Mouse (Mus musculus) liver, embryonic 13.5 days (tissue): ENCODE results near the gene Tarsl2. TPM values are rescaled to one million over a fixed set of nuclear protein-coding genes. Genes with fewer than 3 reads are reported as not detected.

Source experiments
- ATAC-seq: fragments of 200-750 bp; cut with Nextera tagmentation; 2 replicates; pipeline ENCODE4 v1.8.0; 2017; ENCODE audit warnings: low read depth, mild to moderate bottlenecking, moderate number of reproducible peaks, moderate library complexity
- DNase-seq: peaks from one replicate; pipeline ENCODE4 v3.0.0; 2022
- H3K27ac ChIP-seq: fragments of 300-500 bp; sonication (generic); 2 replicates; pipeline ENCODE4 v1.5.1; 2015; ENCODE audit warnings: moderate library complexity, mild to moderate bottlenecking, inconsistent platforms
- H3K27me3 ChIP-seq: fragments of 300-500 bp; sonication (generic); 2 replicates; pipeline ENCODE4 v1.6.1; 2015; ENCODE audit warnings: mild to moderate bottlenecking, inconsistent platforms
- H3K36me3 ChIP-seq: fragments of 300-500 bp; sonication (generic); 2 replicates; pipeline ENCODE4 v1.6.1; 2015; ENCODE audit warnings: mild to moderate bottlenecking, inconsistent platforms
- H3K4me1 ChIP-seq: fragments of 300-500 bp; sonication (generic); replicated peaks from 2 replicates; pipeline ENCODE4 v1.6.1; 2015; ENCODE audit warnings: inconsistent platforms
- H3K4me2 ChIP-seq: fragments of 300-500 bp; sonication (generic); 2 replicates; pipeline ENCODE4 v1.6.1; 2015; ENCODE audit warnings: inconsistent platforms, mild to moderate bottlenecking, moderate library complexity
- H3K4me3 ChIP-seq: fragments of 300-500 bp; sonication (generic); replicated peaks from 2 replicates; pipeline ENCODE4 v1.5.1; 2015; ENCODE audit warnings: mild to moderate bottlenecking, inconsistent platforms
- H3K9ac ChIP-seq: fragments of 300-500 bp; sonication (generic); 2 replicates; pipeline ENCODE4 v1.6.1; 2015; ENCODE audit warnings: mild to moderate bottlenecking, inconsistent platforms
- H3K9me3 ChIP-seq: fragments of 300-500 bp; sonication (generic); replicated peaks from 2 replicates; pipeline ENCODE4 v1.6.1; 2016; ENCODE audit warnings: inconsistent platforms
- WGBS: fragments of 180-500 bp; shearing (Covaris S2); methylation state at CpG from one replicate; pipeline ENCODE4 v1.1.7; 2015; ENCODE audit not compliant: insufficient replicate concordance; 5-methylcytosine and 5-hydroxymethylcytosine counted together
- polyA plus RNA-seq: library from polyadenylated mRNA; unstranded; fragments of >200 nt; fragmentation: Nextera tagmentation; extraction: Ambion mirVana; gene quantifications from 2 replicates; pipeline ENCODE4 v1.2.1, GENCODE M21; 2015

The Tarsl2 gene
- polyA plus RNA-seq, 1 experiment from 2014 or later: 18.4 TPM

GRCm38 (mm10) chr7:65692883-65693282, 48.2 kb downstream of the Tarsl2 start:
- Histone ChIP-seq H3K4me1 (peaks cover 22% of the 10 kb centered on the region), H3K9ac (peak overlapping the region; percentile 84), H3K27me3 (no peaks in the 10 kb centered on the region), H3K27ac (0 out of 2 replicates have a peak overlapping the region, but pooled peaks have one; percentile 31), H3K36me3 (peaks cover 62% of the 10 kb centered on the region), H3K4me3 (peak overlapping the region; percentile 80), H3K9me3 (no peaks in the 10 kb centered on the region), H3K4me2 (peak overlapping the region; percentile 81)
- 5% methylated on average over 10 of the region's 10 CpGs for WGBS
- DNase-seq (no peak), ATAC-seq (peak; percentile 18)

GRCm38 (mm10) chr7:65693301-65693821, 48.7 kb downstream of the Tarsl2 start:
- H3K4me2 ChIP-seq: peak overlapping the region; percentile 81
- H3K36me3 ChIP-seq: peaks cover 62% of the 10 kb centered on the region
- H3K9me3 ChIP-seq: no peaks in the 10 kb centered on the region
- WGBS: under 1% methylated on average over 52 of the region's 52 CpGs
- ATAC-seq (peak; percentile 91), DNase-seq (peak; percentile 79)
- peak overlapping the region; percentile 66 for H3K27ac ChIP-seq
- peak overlapping the region; percentile 84 for H3K9ac ChIP-seq
- no peaks in the 10 kb centered on the region for H3K27me3 ChIP-seq
- peak overlapping the region; percentile 80 for H3K4me3 ChIP-seq
- H3K4me1 ChIP-seq: peaks cover 22% of the 10 kb centered on the region

- WGBS: 52% methylated on average over 2 of the region's 2 CpGs
Measured at GRCm38 (mm10) chr7:65696450-65696849, 51.8 kb downstream of the Tarsl2 start.

GRCm38 (mm10) chr7:65702076-65702475, 57.4 kb downstream of the Tarsl2 start:
- peaks cover 51% of the 10 kb centered on the region for H3K36me3 ChIP-seq

More at GRCm38 (mm10) chr7:65696450-65696849, 51.8 kb downstream of the Tarsl2 start:
- H3K27ac ChIP-seq: no peak overlapping the region
- H3K9me3 ChIP-seq: no peaks in the 10 kb centered on the region
- DNase-seq (no peak), ATAC-seq (no peak)
- peaks cover 22% of the 10 kb centered on the region for H3K4me1 ChIP-seq
- no peak overlapping the region for H3K9ac ChIP-seq
- H3K4me3 ChIP-seq: no peak overlapping the region
- no peak overlapping the region for H3K4me2 ChIP-seq
- no peaks in the 10 kb centered on the region for H3K27me3 ChIP-seq
- H3K36me3 ChIP-seq: peaks cover 60% of the 10 kb centered on the region

GRCm38 (mm10) chr7:65704818-65705242, 60.1 kb downstream of the Tarsl2 start:
- Histone ChIP-seq H3K9me3 (no peaks in the 10 kb centered on the region), H3K4me1 (peaks cover 6% of the 10 kb centered on the region; the same call in 1 of the 2 replicates), H3K36me3 (peaks cover 28% of the 10 kb centered on the region), H3K27ac (no peak overlapping the region), H3K9ac (peak overlapping the region; percentile 47; the same call in 1 of the 2 replicates), H3K4me3 (peak overlapping the region; percentile 40), H3K4me2 (peak overlapping the region; percentile 57), H3K27me3 (no peaks in the 10 kb centered on the region)
- DNase-seq: peak; percentile 55
- WGBS: 2% methylated on average over 10 of the region's 10 CpGs
- ATAC-seq: peak; percentile 45; the same call in 1 of the 2 replicates

More at GRCm38 (mm10) chr7:65702076-65702475, 57.4 kb downstream of the Tarsl2 start:
- ATAC-seq (no peak), DNase-seq (no peak)
- no peaks in the 10 kb centered on the region for H3K27me3 ChIP-seq
- no peak overlapping the region for H3K9ac ChIP-seq
- peaks cover 6% of the 10 kb centered on the region; the same call in 1 of the 2 replicates for H3K4me1 ChIP-seq
- H3K9me3 ChIP-seq: no peaks in the 10 kb centered on the region
- 89% methylated on average over 7 of the region's 7 CpGs for WGBS
- H3K4me2 ChIP-seq: no peak overlapping the region
- H3K27ac ChIP-seq: no peak overlapping the region
- no peak overlapping the region for H3K4me3 ChIP-seq

- Histone ChIP-seq H3K27ac (no peak overlapping the region), H3K4me3 (no peak overlapping the region), H3K9ac (no peak overlapping the region), H3K27me3 (no peaks in the 10 kb centered on the region), H3K36me3 (no peaks in the 10 kb centered on the region), H3K4me1 (peaks cover 6% of the 10 kb centered on the region; the same call in 1 of the 2 replicates), H3K4me2 (no peak overlapping the region), H3K9me3 (no peaks in the 10 kb centered on the region)
- ATAC-seq: no peak
- WGBS: 53% methylated on average over 1 of the region's 1 CpGs
- no peak for DNase-seq
Measured at GRCm38 (mm10) chr7:65708506-65708905, 63.8 kb downstream of the Tarsl2 start.

- 64% methylated on average over 3 of the region's 3 CpGs for whole genome bisulfite sequencing
- Histone ChIP-seq H3K4me2 (no peak overlapping the region), H3K27ac (no peak overlapping the region), H3K4me1 (peaks cover 1% of the 10 kb centered on the region; the same call in 1 of the 2 replicates), H3K27me3 (no peaks in the 10 kb centered on the region), H3K36me3 (no peaks in the 10 kb centered on the region), H3K9ac (no peak overlapping the region), H3K9me3 (no peaks in the 10 kb centered on the region), H3K4me3 (no peak overlapping the region)
- DNase-seq (no peak), ATAC-seq (no peak)
Measured at GRCm38 (mm10) chr7:65710301-65710700, 65.6 kb downstream of the Tarsl2 start.

- H3K4me3 ChIP-seq: no peak overlapping the region
- H3K4me1 ChIP-seq: no peaks in the 10 kb centered on the region
- H3K27ac ChIP-seq: no peak overlapping the region
- no peaks in the 10 kb centered on the region for H3K27me3 ChIP-seq
- DNase-seq: no peak
- WGBS: 55% methylated on average over 5 of the region's 5 CpGs
- H3K36me3 ChIP-seq: no peaks in the 10 kb centered on the region
- ATAC-seq: no peak
- H3K4me2 ChIP-seq: no peak overlapping the region
- no peaks in the 10 kb centered on the region for H3K9me3 ChIP-seq
- H3K9ac ChIP-seq: no peak overlapping the region
Measured at GRCm38 (mm10) chr7:65713782-65714181, 69.1 kb downstream of the Tarsl2 start.

- Histone ChIP-seq H3K9ac (no peak overlapping the region), H3K36me3 (no peaks in the 10 kb centered on the region), H3K27ac (no peak overlapping the region), H3K4me1 (no peaks in the 10 kb centered on the region), H3K4me2 (no peak overlapping the region), H3K9me3 (no peaks in the 10 kb centered on the region), H3K27me3 (no peaks in the 10 kb centered on the region), H3K4me3 (no peak overlapping the region)
- WGBS: 50% methylated on average over 4 of the region's 4 CpGs
- ATAC-seq (no peak), DNase-seq (no peak)
Measured at GRCm38 (mm10) chr7:65714304-65714703, 69.6 kb downstream of the Tarsl2 start.

GRCm38 (mm10) chr7:65734024-65734423, 89.3 kb downstream of the Tarsl2 start:
- Histone ChIP-seq H3K4me1 (peaks cover 6% of the 10 kb centered on the region; the same call in 1 of the 2 replicates), H3K27ac (no peak overlapping the region), H3K9ac (no peak overlapping the region), H3K36me3 (no peaks in the 10 kb centered on the region), H3K4me3 (no peak overlapping the region), H3K4me2 (no peak overlapping the region), H3K9me3 (no peaks in the 10 kb centered on the region), H3K27me3 (no peaks in the 10 kb centered on the region)
- 67% methylated on average over 2 of the region's 2 CpGs for WGBS
- ATAC-seq (no peak), DNase-seq (no peak)

- no peak overlapping the region for H3K27ac ChIP-seq
- WGBS: 75% methylated on average over 3 of the region's 3 CpGs
- ATAC-seq: no peak
Measured at GRCm38 (mm10) chr7:65735261-65735660, 90.6 kb downstream of the Tarsl2 start.

More at GRCm38 (mm10) chr7:65735261-65735660, 90.6 kb downstream of the Tarsl2 start:
- peaks cover 6% of the 10 kb centered on the region; the same call in 1 of the 2 replicates for H3K4me1 ChIP-seq
- H3K36me3 ChIP-seq: no peaks in the 10 kb centered on the region
- H3K9me3 ChIP-seq: no peaks in the 10 kb centered on the region
- no peak overlapping the region for H3K4me3 ChIP-seq
- no peak overlapping the region for H3K4me2 ChIP-seq
- no peak for DNase-seq
- H3K27me3 ChIP-seq: no peaks in the 10 kb centered on the region
- H3K9ac ChIP-seq: no peak overlapping the region
